Mouse (Mus musculus) urinary bladder, postnatal 25 days (tissue): ENCODE data around the gene Rbm15b.

Source experiments
- DNase-seq: peaks from one replicate; pipeline ENCODE4 v3.0.0; 2022; ENCODE audit warnings: low spot score

The Rbm15b gene

DNA sequence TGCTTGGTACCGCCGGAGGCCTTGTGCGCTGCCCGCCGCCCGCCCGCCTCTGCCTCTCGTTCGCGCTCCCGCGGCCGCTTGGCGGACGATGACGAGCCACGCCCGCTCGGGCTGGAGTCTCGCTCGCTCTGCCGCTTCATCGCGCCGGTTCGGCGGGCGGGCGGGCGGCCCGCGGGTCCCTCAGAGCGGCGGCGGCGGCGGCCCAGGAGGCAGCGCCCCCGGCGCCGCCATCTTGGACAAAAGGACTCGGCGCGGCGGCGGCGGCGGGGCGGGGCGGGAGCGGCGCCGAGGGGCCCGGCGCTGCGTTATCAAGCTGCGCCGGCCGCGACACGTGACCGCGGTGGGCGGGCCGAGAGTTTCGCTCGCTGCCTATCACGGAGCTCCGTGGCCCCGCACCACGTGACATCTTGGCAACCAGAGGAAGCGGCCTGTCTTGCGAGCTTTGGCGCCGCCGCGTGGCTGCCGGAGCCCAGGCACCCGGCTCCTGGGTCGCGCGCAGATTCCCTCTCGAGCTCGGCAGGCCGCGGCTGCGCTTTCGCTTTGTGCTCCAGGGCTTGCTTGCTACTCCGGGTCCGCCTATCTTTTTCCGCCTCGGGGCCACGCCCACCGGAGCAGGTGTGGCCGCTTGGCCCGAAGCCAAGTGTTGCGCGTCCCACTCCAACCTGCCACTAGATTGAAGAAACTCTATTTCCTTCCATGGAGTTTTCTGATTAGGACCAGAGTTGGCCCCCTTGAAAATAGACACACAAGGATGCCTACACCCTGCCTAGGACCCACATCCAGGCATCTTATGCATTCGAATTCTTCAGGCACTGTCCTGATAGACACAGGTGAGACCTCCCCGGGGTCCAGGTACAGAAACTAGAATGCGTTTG, at the start of gene Rbm15b:
TSS of gene Rbm15b (minus strand) at position 601 of the 875 bp plus-strand sequence.
- DNase-seq, result peak; percentile 97

DNA sequence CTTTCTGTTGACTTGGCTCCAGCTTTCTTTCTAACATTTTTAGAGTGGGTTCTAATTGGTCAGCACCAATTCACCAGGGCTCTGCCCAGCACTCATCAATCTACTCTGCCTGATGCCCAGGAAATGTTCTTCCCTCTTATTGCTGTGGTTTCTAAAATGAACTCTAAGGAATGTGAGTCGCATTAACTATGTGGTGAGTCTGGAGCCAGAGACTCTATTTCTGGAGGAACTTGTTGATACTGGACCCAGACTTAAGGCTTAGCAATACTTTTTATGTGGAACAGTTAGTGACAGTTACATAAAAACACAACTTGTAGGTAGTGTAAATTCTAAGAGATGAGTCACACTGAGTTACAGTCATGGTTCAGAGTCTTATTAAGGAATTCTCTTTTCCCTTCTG, 47.8 kb upstream of the Rbm15b start:
- no peak for DNase-seq

DNA sequence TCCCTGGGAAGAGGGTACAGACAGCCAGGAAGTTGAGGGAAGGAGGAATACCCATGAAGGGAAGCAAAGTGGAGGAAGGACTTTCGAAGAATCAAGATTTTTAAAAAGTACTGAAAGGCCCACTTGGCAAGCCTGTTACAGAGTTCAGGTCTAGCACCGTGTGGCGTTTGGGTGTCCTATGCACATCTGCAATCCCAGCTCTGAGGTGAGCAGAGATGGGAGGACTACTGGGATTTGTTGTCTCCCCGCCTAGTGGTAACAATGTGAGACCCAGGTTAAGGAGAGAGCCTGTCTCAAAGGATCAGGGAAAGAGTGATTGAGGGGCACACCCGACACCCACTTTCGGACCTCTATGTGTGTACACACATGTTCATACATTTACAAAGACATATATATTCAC, 27.6 kb upstream of the Rbm15b start:
- DNase-seq, result no peak

DNA sequence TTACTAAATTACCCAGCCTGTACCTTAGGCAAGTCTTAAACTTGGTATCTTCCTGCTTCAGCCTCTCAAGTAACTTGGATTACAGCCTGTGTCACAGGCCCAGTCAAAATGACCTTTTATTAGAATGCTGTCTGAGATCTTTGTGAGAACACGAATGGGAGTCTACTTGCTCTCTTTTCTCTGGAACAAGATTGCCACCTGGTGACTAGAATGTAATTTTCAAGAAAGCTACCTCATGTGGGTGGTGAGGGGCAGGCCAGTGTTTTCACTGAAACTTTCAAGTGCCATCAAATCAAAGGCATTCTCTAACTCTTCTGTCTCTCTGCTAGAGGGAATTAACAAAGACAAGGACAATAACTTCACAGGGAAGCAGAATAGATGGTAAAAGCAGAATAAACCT, 26.5 kb upstream of the Rbm15b start:
- DNase-seq, result no peak

- no peak for DNase-seq
These were observed 24.4 kb upstream of the Rbm15b start for GRCm38 (mm10) chr9:106911624-106912023.

- no peak for DNase-seq
These were observed 21.5 kb upstream of the Rbm15b start for GRCm38 (mm10) chr9:106908715-106909114.

DNA sequence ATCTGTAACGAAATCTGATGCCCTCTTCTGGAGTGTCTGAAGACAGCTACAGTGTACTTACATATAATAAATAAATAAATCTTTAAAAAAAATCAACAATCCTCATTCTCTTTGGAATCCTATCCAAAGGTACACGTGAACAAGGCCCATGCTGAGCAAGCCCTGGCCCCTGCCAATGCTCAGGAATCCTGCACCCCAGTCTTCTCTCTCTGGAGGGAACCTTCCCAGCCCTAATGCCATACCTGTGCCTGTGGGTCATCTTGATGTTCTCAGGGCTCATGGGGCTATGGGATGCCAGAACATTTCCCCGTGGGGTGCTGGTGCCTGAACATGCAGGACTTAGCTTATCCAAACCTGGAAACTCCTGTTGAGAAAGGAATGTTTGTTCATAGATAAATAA, 20.9 kb upstream of the Rbm15b start:
- DNase-seq, result no peak

DNA sequence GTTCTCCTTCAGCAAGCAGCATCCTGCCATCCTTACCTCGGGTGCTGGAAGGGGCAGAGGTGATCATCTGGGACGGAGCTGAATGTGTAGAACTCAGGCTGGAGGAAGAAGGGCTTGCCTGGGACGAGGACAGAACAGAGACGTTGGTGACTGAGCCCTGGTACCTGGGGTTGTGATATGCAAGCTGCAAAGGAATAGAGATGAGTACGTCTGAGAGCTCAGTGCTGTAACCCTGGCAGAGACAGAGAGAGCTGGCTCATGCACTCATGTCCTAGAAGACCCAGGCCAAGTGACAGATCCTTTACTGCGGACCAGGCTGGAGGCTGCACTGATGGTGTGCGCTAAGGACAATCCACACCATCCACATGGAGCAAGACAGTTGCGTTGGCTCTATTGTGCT, 19.4 kb upstream of the Rbm15b start:
- no peak for DNase-seq

GRCm38 (mm10) chr9:106903791-106904134, 16.5 kb upstream of the Rbm15b start:
- peak; percentile 39 for DNase-seq

DNA sequence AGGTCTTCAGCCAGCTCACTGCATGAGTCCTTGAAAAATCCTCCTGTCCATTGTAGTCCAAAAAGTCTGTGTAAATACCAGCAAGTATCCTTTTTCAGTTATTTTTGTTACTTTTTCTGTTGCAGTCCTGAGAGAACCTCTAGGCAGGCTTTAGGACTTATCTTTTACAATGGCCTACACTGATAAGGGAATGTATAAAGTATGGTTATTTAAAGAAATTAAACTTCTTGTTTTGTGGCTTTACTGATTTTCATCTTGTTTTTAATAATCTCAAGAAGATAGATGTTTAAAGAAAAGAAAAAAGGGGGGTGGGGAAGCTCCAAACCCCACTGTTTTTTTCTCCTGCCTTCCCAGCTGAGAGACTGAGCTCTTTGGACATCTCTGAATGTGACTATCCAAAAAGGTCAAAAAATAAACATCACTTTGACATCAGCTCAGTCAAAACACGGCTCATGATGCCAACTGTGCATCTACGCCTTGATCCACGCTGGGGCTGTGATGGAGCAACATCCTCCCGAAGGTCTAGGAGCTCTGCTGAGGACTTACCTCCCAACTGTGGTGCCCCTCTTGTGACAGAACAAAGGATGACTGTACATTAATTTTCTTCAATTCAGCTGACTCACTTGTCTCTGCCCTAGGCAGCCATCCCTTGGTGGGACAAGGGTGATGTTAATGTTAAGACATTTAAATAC, 16.0 kb upstream of the Rbm15b start:
- no peak for DNase-seq

DNA sequence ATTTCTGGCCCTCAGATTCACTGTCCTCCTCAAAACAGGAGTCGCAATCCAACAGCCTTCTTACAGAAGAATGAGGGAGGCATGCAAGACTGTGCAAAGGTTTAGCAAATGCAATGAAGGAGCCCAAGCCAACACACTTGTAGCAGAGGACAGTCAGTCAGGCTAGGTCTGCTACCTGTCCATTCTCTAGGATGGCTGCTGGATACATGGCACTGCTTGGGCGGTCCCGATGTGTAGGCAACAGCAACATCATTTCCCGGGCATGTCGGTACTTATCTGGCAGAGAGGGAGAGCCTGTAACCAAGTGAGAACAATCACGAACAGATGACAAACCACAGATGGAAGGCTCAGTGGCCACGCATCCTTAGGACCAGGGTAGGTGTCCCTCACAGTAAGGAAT, 14.4 kb upstream of the Rbm15b start:
- no peak for DNase-seq

- no peak for DNase-seq
These were observed 11.7 kb upstream of the Rbm15b start for GRCm38 (mm10) chr9:106898901-106899300.

DNA sequence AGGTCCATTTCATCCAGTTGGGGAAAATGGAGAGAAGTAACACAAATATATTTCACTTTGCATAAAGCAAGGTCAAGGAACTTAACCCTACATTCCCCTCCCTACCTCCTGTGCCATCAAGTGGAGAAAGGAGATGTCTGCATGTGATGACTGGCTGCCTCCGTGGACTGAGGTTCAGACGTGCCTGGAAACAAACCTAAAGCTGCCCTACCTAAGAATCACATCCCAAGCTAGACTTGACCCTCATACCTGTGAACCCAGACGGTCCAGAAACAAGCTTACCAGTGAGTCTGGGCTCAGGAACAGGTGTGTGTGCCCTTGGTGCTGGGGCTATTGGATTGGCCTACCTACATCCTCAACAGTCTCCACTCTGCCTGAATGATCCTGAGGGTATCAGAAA, 6.1 kb upstream of the Rbm15b start:
- no peak for DNase-seq

DNA sequence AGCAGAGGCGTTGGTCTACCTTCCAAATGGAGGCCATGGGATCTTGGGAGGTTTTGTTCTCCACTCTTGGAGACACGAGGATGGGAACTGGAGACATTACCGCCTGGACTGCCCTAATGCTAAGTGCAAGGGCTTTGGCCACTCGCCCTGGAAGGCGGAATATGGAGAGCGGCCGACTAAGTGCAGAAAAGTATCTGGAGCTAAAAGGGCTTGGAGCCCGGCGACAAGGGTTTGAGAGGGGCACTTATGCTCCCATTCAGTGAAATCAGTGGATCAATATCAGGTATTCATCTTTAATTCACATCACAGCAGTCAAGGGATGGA, 5.3 kb upstream of the Rbm15b start:
- DNase-seq, result no peak

GRCm38 (mm10) chr9:106891829-106892551, 4.8 kb upstream of the Rbm15b start, which contains the start of gene Manf:
Gene Manf, minus strand, starts transcription at chr9:106891979.
- DNase-seq, result peak; percentile 87

GRCm38 (mm10) chr9:106891341-106891741, 4.1 kb upstream of the Rbm15b start:
- DNase-seq, result no peak

DNA sequence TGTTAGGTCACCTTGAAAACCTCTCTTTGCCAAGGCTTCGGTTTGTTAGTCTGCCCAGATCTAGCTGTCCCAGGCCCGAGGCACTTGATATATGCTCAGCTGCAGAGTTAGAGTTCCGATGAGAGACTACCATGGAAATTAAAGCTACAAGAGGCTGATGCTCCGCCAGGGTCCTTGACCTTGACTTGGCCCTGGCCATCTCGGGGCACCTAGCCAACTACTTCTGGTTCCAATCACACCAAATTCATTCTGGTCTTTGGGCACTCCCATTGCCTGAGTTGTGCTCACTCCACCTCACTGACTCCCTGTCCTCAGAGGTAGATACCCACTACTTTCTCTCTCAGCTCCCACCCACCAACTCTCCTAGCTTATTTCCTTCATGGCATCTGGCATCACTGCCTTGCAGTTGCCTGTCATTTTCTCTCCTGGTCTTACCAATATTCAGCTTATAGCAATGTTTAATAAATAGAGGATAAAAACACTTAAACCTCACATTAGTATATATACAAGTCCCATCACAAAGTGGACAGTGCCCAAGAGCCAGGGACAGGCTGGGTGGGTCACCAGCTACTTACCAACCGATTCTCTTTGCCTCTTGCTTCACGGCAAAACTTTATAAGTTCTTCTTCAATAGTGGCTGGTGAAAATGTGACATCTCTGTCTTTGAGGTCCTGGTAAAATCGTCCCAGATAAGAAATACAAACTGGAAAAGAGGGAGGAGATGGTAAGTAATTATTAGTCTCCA, 3.4 kb upstream of the Rbm15b start:
- DNase-seq, result no peak

- DNase-seq, result no peak
These were observed 2.1 kb upstream of the Rbm15b start for GRCm38 (mm10) chr9:106889321-106889720.

- DNase-seq, result no peak
These were observed 1.1 kb upstream of the Rbm15b start for GRCm38 (mm10) chr9:106888346-106888745.

GRCm38 (mm10) chr9:106885901-106886731, 1.1 kb downstream of the Rbm15b start:
- peak; percentile 49 for DNase-seq
